In the genomic region with DNA sequence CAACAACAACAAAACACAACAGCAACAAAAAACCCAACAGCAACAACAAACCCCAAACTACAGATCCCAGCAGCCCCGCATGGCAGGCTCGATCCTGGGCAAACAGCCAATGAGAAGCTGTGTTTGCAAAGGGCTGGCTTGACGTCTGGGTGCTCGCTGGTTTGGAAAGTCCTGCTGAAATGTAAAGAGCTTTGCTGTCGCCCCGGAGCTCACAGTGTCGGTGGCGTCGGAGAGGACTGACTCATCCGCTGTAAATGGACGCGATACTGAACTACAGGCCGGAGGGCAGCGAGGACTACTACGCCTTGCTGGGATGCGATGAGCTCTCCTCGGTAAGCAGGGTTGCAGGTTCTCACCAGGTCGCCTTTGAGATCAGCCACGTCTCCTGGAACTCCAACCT, we compare ENCODE assay signal across 8 mouse cellular contexts. TPM values are rescaled to one million over a fixed set of nuclear protein-coding genes. Genes with fewer than 3 reads are reported as not detected.
A peak's percentile ranks its signal among the peaks of the same experiment; 100 is the strongest.
DNase-seq lines count a peak whose midpoint lies in the region; ATAC-seq and TF ChIP-seq lines count a peak whose summit lies in the region.

No protein-coding gene starts in this region.

- TF ChIP-seq POLR2A in bone marrow macrophage, adult 2 months (IDR thresholded peaks at IDR 0.05; ENCODE audit: borderline replicate concordance, low read depth, low read length) = no peak
- TF ChIP-seq POLR2A in limb, embryonic 14.5 days (IDR thresholded peaks at IDR 0.05; ENCODE audit: borderline replicate concordance, extremely low read depth, insufficient read depth, insufficient read length) = peak; percentile 48; the same call in 1 of the 2 replicates
- TF ChIP-seq POLR2A in spleen, adult 2 months (IDR thresholded peaks at IDR 0.05; ENCODE audit: low read depth, low read length) = peak; percentile 39; the same call in 1 of the 2 replicates

- TF ChIP-seq CTCF in bone marrow macrophage, adult 2 months (IDR thresholded peaks at IDR 0.05; ENCODE audit: low read depth, low read length) = no peak
- no peak for TF ChIP-seq CTCF in spleen, adult 2 months (IDR thresholded peaks at IDR 0.05; ENCODE audit: extremely low read depth, insufficient read depth, insufficient read length, insufficient replicate concordance)

- no peaks in the 10 kb centered on the region for H3K9me3 ChIP-seq in embryonic facial prominence, embryonic 15.5 days (replicated peaks)
- H3K9me3 ChIP-seq in kidney, embryonic 14.5 days (ENCODE audit: control insufficient read depth, low read length) = no peaks in the 10 kb centered on the region
- H3K9me3 ChIP-seq in limb, embryonic 14.5 days (ENCODE audit: control insufficient read depth, low read length) = no peaks in the 10 kb centered on the region
- H3K9me3 ChIP-seq in midbrain, embryonic 16.5 days (replicated peaks; ENCODE audit: control insufficient read depth, low read length, poor library complexity, severe bottlenecking) = no peaks in the 10 kb centered on the region

- H3K4me3 ChIP-seq in bone marrow macrophage, adult 2 months (ENCODE audit: insufficient read depth, low read length) = peak overlapping the region; percentile 73
- H3K4me3 ChIP-seq in embryonic facial prominence, embryonic 15.5 days (replicated peaks) = peak overlapping the region; percentile 60
- peak overlapping the region; percentile 55 for H3K4me3 ChIP-seq in kidney, embryonic 14.5 days (ENCODE audit: low read length)
- H3K4me3 ChIP-seq in limb, embryonic 14.5 days (replicated peaks; ENCODE audit: low read length) = peak overlapping the region; percentile 61
- peak overlapping the region; percentile 57 for H3K4me3 ChIP-seq in midbrain, embryonic 16.5 days (ENCODE audit: low read depth, low read length)
- peak overlapping the region; percentile 66 for H3K4me3 ChIP-seq in spleen, adult 2 months (ENCODE audit: extremely low read depth, insufficient read depth, insufficient read length)

- WGBS in embryonic facial prominence, embryonic 15.5 days = 0% methylated on average over 19 of the region's 19 CpGs
- under 1% methylated on average over 19 of the region's 19 CpGs for WGBS in kidney, embryonic 14.5 days
- WGBS in limb, embryonic 14.5 days = 0% methylated on average over 19 of the region's 19 CpGs
- WGBS in midbrain, embryonic 16.5 days = under 1% methylated on average over 19 of the region's 19 CpGs
- WGBS in spleen, adult 2 months = under 1% methylated on average over 19 of the region's 19 CpGs

- no peaks in the 10 kb centered on the region for H3K36me3 ChIP-seq in embryonic facial prominence, embryonic 15.5 days
- H3K36me3 ChIP-seq in kidney, embryonic 14.5 days (ENCODE audit: control insufficient read depth, insufficient read depth, low read length) = no peaks in the 10 kb centered on the region
- no peaks in the 10 kb centered on the region for H3K36me3 ChIP-seq in limb, embryonic 14.5 days (ENCODE audit: control insufficient read depth, insufficient read depth, low read length)
- H3K36me3 ChIP-seq in midbrain, embryonic 16.5 days (ENCODE audit: control insufficient read depth, insufficient read depth, low read length) = no peaks in the 10 kb centered on the region
- H3K36me3 ChIP-seq in spleen, adult 2 months (ENCODE audit: control insufficient read depth, insufficient read depth, low read length) = no peaks in the 10 kb centered on the region

- H3K4me1 ChIP-seq in bone marrow macrophage, adult 2 months (ENCODE audit: control insufficient read depth, insufficient read depth, low read length) = peaks cover 9% of the 10 kb centered on the region
- peaks cover 6% of the 10 kb centered on the region for H3K4me1 ChIP-seq in embryonic facial prominence, embryonic 15.5 days
- H3K4me1 ChIP-seq in kidney, embryonic 14.5 days (ENCODE audit: control insufficient read depth, insufficient read depth, low read length) = no peaks in the 10 kb centered on the region
- H3K4me1 ChIP-seq in limb, embryonic 14.5 days (ENCODE audit: control insufficient read depth, insufficient read depth, low read length) = no peaks in the 10 kb centered on the region
- H3K4me1 ChIP-seq in midbrain, embryonic 16.5 days (ENCODE audit: control insufficient read depth, insufficient read depth, low read length) = peaks cover 8% of the 10 kb centered on the region
- peaks cover 2% of the 10 kb centered on the region; the same call in 1 of the 2 replicates for H3K4me1 ChIP-seq in spleen, adult 2 months (ENCODE audit: control insufficient read depth, insufficient read depth, insufficient read length)

- peak; percentile 89 for DNase-seq in A20 (ENCODE audit: low read depth, low spot score)
- peak; percentile 77 for DNase-seq in heart, adult 9 months (ENCODE audit: low spot score in 2 of 2)
- peak; percentile 88 for DNase-seq in limb, embryonic 14.5 days (ENCODE audit: low spot score)
- peak; percentile 47 to 67 for DNase-seq in spleen, adult 2 months (ENCODE audit: low read depth in 1 of 2, low spot score in 2 of 2)

- no peaks in the 10 kb centered on the region for H3K27me3 ChIP-seq in embryonic facial prominence, embryonic 15.5 days
- H3K27me3 ChIP-seq in kidney, embryonic 14.5 days (ENCODE audit: control insufficient read depth, insufficient read depth, low read length) = no peaks in the 10 kb centered on the region
- H3K27me3 ChIP-seq in limb, embryonic 14.5 days (ENCODE audit: control insufficient read depth, insufficient read depth, low read length) = no peaks in the 10 kb centered on the region
- H3K27me3 ChIP-seq in midbrain, embryonic 16.5 days (ENCODE audit: control insufficient read depth, insufficient read depth, low read depth, low read length) = no peaks in the 10 kb centered on the region
- H3K27me3 ChIP-seq in spleen, adult 2 months (ENCODE audit: control insufficient read depth, insufficient read depth, low read length) = no peaks in the 10 kb centered on the region

- H3K9ac ChIP-seq in embryonic facial prominence, embryonic 15.5 days = peak overlapping the region; percentile 35
- peak overlapping the region; percentile 49 for H3K9ac ChIP-seq in kidney, embryonic 14.5 days (ENCODE audit: low read depth, low read length)
- peak overlapping the region; percentile 62 for H3K9ac ChIP-seq in limb, embryonic 14.5 days (ENCODE audit: low read depth, low read length, severe bottlenecking)
- H3K9ac ChIP-seq in midbrain, embryonic 16.5 days (ENCODE audit: low read depth, low read length) = peak overlapping the region; percentile 47

- ATAC-seq in embryonic facial prominence, embryonic 15.5 days (ENCODE audit: insufficient number of reproducible peaks, low FRiP score, low TSS enrichment, low read depth) = peak; percentile 49; the same call in 1 of the 2 replicates
- ATAC-seq in kidney, embryonic 14.5 days (ENCODE audit: low FRiP score, low TSS enrichment) = peak; percentile 74
- ATAC-seq in limb, embryonic 14.5 days (ENCODE audit: low FRiP score, low read depth) = peak; percentile 75
- peak; percentile 80 for ATAC-seq in midbrain, embryonic 16.5 days

- peak overlapping the region; percentile 63 for H3K4me2 ChIP-seq in embryonic facial prominence, embryonic 15.5 days (replicated peaks)
- H3K4me2 ChIP-seq in kidney, embryonic 14.5 days (replicated peaks; ENCODE audit: low read depth, low read length) = peak overlapping the region; percentile 53
- peak overlapping the region; percentile 63 for H3K4me2 ChIP-seq in limb, embryonic 14.5 days (replicated peaks; ENCODE audit: low read depth, low read length, severe bottlenecking)
- peak overlapping the region; percentile 69 for H3K4me2 ChIP-seq in midbrain, embryonic 16.5 days (ENCODE audit: low read length)

- 0 out of 2 replicates have a peak overlapping the region, but pooled peaks have one; percentile 15 for H3K27ac ChIP-seq in bone marrow macrophage, adult 2 months (ENCODE audit: insufficient read depth, low read depth, low read length)
- H3K27ac ChIP-seq in embryonic facial prominence, embryonic 15.5 days (replicated peaks) = peak overlapping the region; percentile 82
- H3K27ac ChIP-seq in kidney, embryonic 14.5 days (ENCODE audit: low read depth, low read length) = no peak overlapping the region
- 0 out of 2 replicates have a peak overlapping the region, but pooled peaks have one; percentile 39 for H3K27ac ChIP-seq in limb, embryonic 14.5 days (replicated peaks; ENCODE audit: low read depth, low read length)
- peak overlapping the region; percentile 68 for H3K27ac ChIP-seq in midbrain, embryonic 16.5 days (ENCODE audit: low read length)
- no peak overlapping the region for H3K27ac ChIP-seq in spleen, adult 2 months (ENCODE audit: insufficient read depth, low read length)

RNA-seq across cellular contexts. Expression of gene Dnajc12, which starts 4.2 kb away (rescaled TPM):
- 9.3 and 10.1 TPM in 2 replicates for polyA plus RNA-seq in bone marrow macrophage, adult 2 months (2012; ENCODE audit: insufficient read depth, insufficient read length, missing spikeins)
- polyA plus RNA-seq in embryonic facial prominence, embryonic 15.5 days (2015; fragmentation: Nextera tagmentation; extraction: Ambion mirVana) = 11.4 and 12.8 TPM in 2 replicates
- polyA plus RNA-seq in kidney, embryonic 14.5 days (2014; fragmentation: Nextera tagmentation; extraction: Ambion mirVana) = 9.8 and 11.3 TPM in 2 replicates
- 4.0 and 9.1 TPM in 2 replicates for polyA plus RNA-seq in limb, embryonic 14.5 days (2012; rRNA removed)
- polyA plus RNA-seq in limb, embryonic 14.5 days (2014; fragmentation: Nextera tagmentation; extraction: Ambion mirVana) = 9.2 and 11.0 TPM in 2 replicates
- 21.3 and 23.6 TPM in 2 replicates for polyA plus RNA-seq in midbrain, embryonic 16.5 days (2015; fragmentation: Nextera tagmentation; extraction: Ambion mirVana)
- 0.23 and 0.49 TPM in 2 replicates for polyA plus RNA-seq in spleen, adult 2 months (2012; rRNA removed)

RNA-seq across cellular contexts. Expression of gene Sirt1, which starts 4.9 kb away (rescaled TPM):
- polyA plus RNA-seq in bone marrow macrophage, adult 2 months (2012; ENCODE audit: insufficient read depth, insufficient read length, missing spikeins) = 17.6 and 17.9 TPM in 2 replicates
- 4.5 and 5.6 TPM in 2 replicates for polyA plus RNA-seq in embryonic facial prominence, embryonic 15.5 days (2015; fragmentation: Nextera tagmentation; extraction: Ambion mirVana)
- polyA plus RNA-seq in kidney, embryonic 14.5 days (2014; fragmentation: Nextera tagmentation; extraction: Ambion mirVana) = 10.7 and 12.5 TPM in 2 replicates
- polyA plus RNA-seq in limb, embryonic 14.5 days (2012; rRNA removed) = 17.0 and 19.4 TPM in 2 replicates
- polyA plus RNA-seq in limb, embryonic 14.5 days (2014; fragmentation: Nextera tagmentation; extraction: Ambion mirVana) = 9.6 and 11.3 TPM in 2 replicates
- 3.5 and 4.1 TPM in 2 replicates for polyA plus RNA-seq in midbrain, embryonic 16.5 days (2015; fragmentation: Nextera tagmentation; extraction: Ambion mirVana)
- polyA plus RNA-seq in spleen, adult 2 months (2012; rRNA removed) = 3.1 and 5.4 TPM in 2 replicates

RNA-seq across cellular contexts. Expression of gene Gm7075, which starts 35.1 kb away (rescaled TPM):
- not detected in 2 replicates for polyA plus RNA-seq in bone marrow macrophage, adult 2 months (2012; ENCODE audit: insufficient read depth, insufficient read length, missing spikeins)
- not detected in 2 replicates for polyA plus RNA-seq in embryonic facial prominence, embryonic 15.5 days (2015; fragmentation: Nextera tagmentation; extraction: Ambion mirVana)
- not detected in 2 replicates for polyA plus RNA-seq in kidney, embryonic 14.5 days (2014; fragmentation: Nextera tagmentation; extraction: Ambion mirVana)
- polyA plus RNA-seq in limb, embryonic 14.5 days (2012; rRNA removed) = 0.21 TPM in 1 of 2 replicates, not detected in the other
- not detected in 2 replicates for polyA plus RNA-seq in limb, embryonic 14.5 days (2014; fragmentation: Nextera tagmentation; extraction: Ambion mirVana)
- polyA plus RNA-seq in midbrain, embryonic 16.5 days (2015; fragmentation: Nextera tagmentation; extraction: Ambion mirVana) = not detected in 2 replicates
- polyA plus RNA-seq in spleen, adult 2 months (2012; rRNA removed) = not detected in 2 replicates

RNA-seq across cellular contexts. Expression of gene Ctnna3, which starts 43.5 kb away (rescaled TPM):
- not detected in 2 replicates for polyA plus RNA-seq in bone marrow macrophage, adult 2 months (2012; ENCODE audit: insufficient read depth, insufficient read length, missing spikeins)
- 0.92 and 1.4 TPM in 2 replicates for polyA plus RNA-seq in embryonic facial prominence, embryonic 15.5 days (2015; fragmentation: Nextera tagmentation; extraction: Ambion mirVana)
- 0.21 and 0.55 TPM in 2 replicates for polyA plus RNA-seq in kidney, embryonic 14.5 days (2014; fragmentation: Nextera tagmentation; extraction: Ambion mirVana)
- 0.73 and 0.89 TPM in 2 replicates for polyA plus RNA-seq in limb, embryonic 14.5 days (2012; rRNA removed)
- 0.51 and 0.78 TPM in 2 replicates for polyA plus RNA-seq in limb, embryonic 14.5 days (2014; fragmentation: Nextera tagmentation; extraction: Ambion mirVana)
- polyA plus RNA-seq in midbrain, embryonic 16.5 days (2015; fragmentation: Nextera tagmentation; extraction: Ambion mirVana) = 0.98 and 1.0 TPM in 2 replicates
- 0.07 and 0.08 TPM in 2 replicates for polyA plus RNA-seq in spleen, adult 2 months (2012; rRNA removed)

Comparison
In these comparisons a context has a peak if more than half of its experiments do, and no peak if none do; other contexts are left out.
1. H3K27ac ChIP-seq: peak in bone marrow macrophage, adult 2 months (single experiment), embryonic facial prominence, embryonic 15.5 days (single experiment), limb, embryonic 14.5 days (single experiment) and midbrain, embryonic 16.5 days (single experiment); none in kidney, embryonic 14.5 days (single experiment) and spleen, adult 2 months (single experiment).
2. Peak in every context shown above with its lines, with median percentiles within 50 percentile points of each other: DNase-seq, H3K4me3 ChIP-seq, ATAC-seq, H3K4me2 ChIP-seq and H3K9ac ChIP-seq.